In genomic region chr14:75849236-75849635, GRCm38 (mm10) we compare ENCODE assay signal across 32 mouse cellular contexts. TPM values are rescaled to one million over a fixed set of nuclear protein-coding genes. Genes with fewer than 3 reads are reported as not detected.
A peak's percentile ranks its signal among the peaks of the same experiment; 100 is the strongest.
DNase-seq lines count a peak whose midpoint lies in the region; ATAC-seq and TF ChIP-seq lines count a peak whose summit lies in the region.
"Had no signal": no experiment of that assay in that cellular context is flagged by ENCODE, and none has a peak within 500 bp of the region (broad histone marks: within the 10 kb centered on the region; RNA-seq: fewer than 3 reads in every experiment).

No protein-coding gene starts in this region.

- no peaks in the 10 kb centered on the region for H3K27me3 ChIP-seq in midbrain, embryonic 11.5 days (ENCODE audit: control insufficient read depth, insufficient read depth, low read length)
- H3K27me3 ChIP-seq in midbrain, embryonic 13.5 days, result no peaks in the 10 kb centered on the region
- H3K27me3 ChIP-seq in MEL (ENCODE audit: control insufficient read depth in 1 of 2, insufficient read depth in 2 of 2, low read length in 2 of 2), result no peaks in the 10 kb centered on the region
- H3K27me3 ChIP-seq: embryonic facial prominence, embryonic 12.5 days; hindbrain, embryonic 13.5 days; kidney, embryonic 15.5 days; megakaryocyte, embryonic 14.5 days; neural tube, embryonic 12.5 days had no signal

- H3K9ac ChIP-seq in midbrain, embryonic 11.5 days (ENCODE audit: low read length), result no peak overlapping the region
- no peak overlapping the region for H3K9ac ChIP-seq in midbrain, embryonic 13.5 days (replicated peaks)
- H3K9ac ChIP-seq in MEL (ENCODE audit: control insufficient read depth, low read depth, low read length, poor library complexity, severe bottlenecking), result no peak overlapping the region
- H3K9ac ChIP-seq: embryonic facial prominence, embryonic 12.5 days; forebrain, postnatal 0 days; hindbrain, embryonic 13.5 days; kidney, embryonic 15.5 days; neural tube, embryonic 12.5 days had no signal

- no peak overlapping the region for H3K4me2 ChIP-seq in midbrain, embryonic 11.5 days
- H3K4me2 ChIP-seq in midbrain, embryonic 13.5 days (replicated peaks), result no peak overlapping the region
- H3K4me2 ChIP-seq: embryonic facial prominence, embryonic 12.5 days; heart, embryonic 11.5 days; hindbrain, embryonic 13.5 days; neural tube, embryonic 12.5 days had no signal

- H3K36me3 ChIP-seq in midbrain, embryonic 11.5 days (ENCODE audit: control insufficient read depth, insufficient read depth, low read length), result peaks cover 34% of the 10 kb centered on the region
- peaks cover 61% of the 10 kb centered on the region for H3K36me3 ChIP-seq in midbrain, embryonic 13.5 days
- H3K36me3 ChIP-seq in MEL (ENCODE audit: control insufficient read depth in 1 of 2, insufficient read depth in 2 of 2, low read length in 2 of 2), result peaks cover 12 to 16% of the 10 kb centered on the region in 2 experiments

- no peak overlapping the region for H3K4me3 ChIP-seq in midbrain, embryonic 11.5 days (ENCODE audit: low read depth, low read length)
- no peak overlapping the region for H3K4me3 ChIP-seq in midbrain, embryonic 13.5 days (replicated peaks)
- no peak overlapping the region for H3K4me3 ChIP-seq in MEL (ENCODE audit: control insufficient read depth in 1 of 2, insufficient read depth in 1 of 2, low read depth in 2 of 2, low read length in 2 of 2)
- H3K4me3 ChIP-seq: embryonic facial prominence, embryonic 12.5 days; hindbrain, embryonic 13.5 days; kidney, embryonic 15.5 days; layer of hippocampus, adult 2 months; megakaryocyte, embryonic 14.5 days; neural tube, embryonic 12.5 days had no signal

- DNase-seq in midbrain, embryonic 11.5 days (ENCODE audit: low spot score, missing footprints), result peak; percentile 86
- peak; percentile 39 for DNase-seq in MEL (ENCODE audit: low read depth, low spot score)
- peak; percentile 42 for DNase-seq in induced T-regulatory cell, adult 2 months (ENCODE audit: low read depth)
- DNase-seq in cerebellum, postnatal 36 days, result no peak
- DNase-seq in kidney, adult 9 months, result no peak
- no peak for DNase-seq in gastrocnemius, postnatal 4 days (ENCODE audit: low spot score in 2 of 2)
- DNase-seq: adrenal gland, adult 8-10 months; B cell, adult 2 months; cerebellum, adult 2 months; cerebellum, postnatal 14 days; forebrain, postnatal 0 days; gastrocnemius, postnatal 10 days; heart, postnatal 36 days; kidney, adult 11 months; kidney, postnatal 36 days; left cerebral cortex, postnatal 4 days; lung, postnatal 4 days; midbrain, embryonic 14.5 days; right cerebral cortex, adult 18-20 months; spleen, adult 18-20 months; thymus, postnatal 25 days had no signal

- no peak for ATAC-seq in midbrain, embryonic 11.5 days (ENCODE audit: low FRiP score)
- ATAC-seq in midbrain, embryonic 13.5 days, result no peak
- ATAC-seq: forebrain, postnatal 0 days; inflammation-experienced regulatory T-cells, adult 6 months; lung, postnatal 0 days had no signal

- H3K27ac ChIP-seq in midbrain, embryonic 11.5 days (ENCODE audit: low read depth, low read length), result no peak overlapping the region
- H3K27ac ChIP-seq in midbrain, embryonic 13.5 days, result no peak overlapping the region
- no peak overlapping the region for H3K27ac ChIP-seq in MEL (ENCODE audit: control insufficient read depth, low read depth, low read length)
- H3K27ac ChIP-seq: embryonic facial prominence, embryonic 12.5 days; forebrain, embryonic 10.5 days; hindbrain, embryonic 13.5 days; kidney, embryonic 15.5 days; neural tube, embryonic 12.5 days had no signal

- TF ChIP-seq CTCF in MEL (IDR thresholded peaks at IDR 0.05 in 2 of 3, conservative IDR thresholded peaks at IDR 0.05 in 1 of 3; ENCODE audit: control insufficient read depth in 1 of 3, insufficient read depth in 1 of 3, low read depth in 2 of 3, low read length in 3 of 3, poor library complexity in 1 of 3, severe bottlenecking in 1 of 3), result no peak

- no peak for TF ChIP-seq EP300 in MEL (IDR thresholded peaks at IDR 0.05; ENCODE audit: low read depth in 1 of 2, low read length in 2 of 2)

- peak in 1 of 2 experiments; percentile 45; a peak in 2 of 4 replicates for TF ChIP-seq POLR2A in MEL (IDR thresholded peaks at IDR 0.05; ENCODE audit: control insufficient read depth in 1 of 2, insufficient read depth in 1 of 2, low read depth in 1 of 2, low read length in 2 of 2, poor library complexity in 1 of 2)

- H3K4me1 ChIP-seq in midbrain, embryonic 11.5 days (ENCODE audit: control insufficient read depth, insufficient read depth, low read length), result peaks cover 18% of the 10 kb centered on the region
- H3K4me1 ChIP-seq in midbrain, embryonic 13.5 days (replicated peaks), result peaks cover 42% of the 10 kb centered on the region
- H3K4me1 ChIP-seq in MEL (ENCODE audit: control insufficient read depth in 1 of 2, insufficient read depth in 2 of 2, low read length in 2 of 2), result peaks cover 0 to 8% of the 10 kb centered on the region in 2 experiments; a peak in 1 of 4 replicates

- 71% methylated on average over 5 of the region's 5 CpGs for WGBS in midbrain, embryonic 11.5 days
- 79% methylated on average over 5 of the region's 5 CpGs for WGBS in midbrain, embryonic 13.5 days

- no peak for TF ChIP-seq RAD21 in MEL (IDR thresholded peaks at IDR 0.05; ENCODE audit: low read depth, low read length)

- peaks cover 20% of the 10 kb centered on the region for H3K79me2 ChIP-seq in MEL (ENCODE audit: control insufficient read depth, insufficient read depth, low read length, poor library complexity)

- H3K9me3 ChIP-seq in midbrain, embryonic 11.5 days (ENCODE audit: control insufficient read depth, low read length), result no peaks in the 10 kb centered on the region
- H3K9me3 ChIP-seq in midbrain, embryonic 13.5 days, result no peaks in the 10 kb centered on the region
- H3K9me3 ChIP-seq in MEL (replicated peaks; ENCODE audit: insufficient read depth, low read length), result no peaks in the 10 kb centered on the region
- H3K9me3 ChIP-seq: embryonic facial prominence, embryonic 12.5 days; forebrain, embryonic 10.5 days; hindbrain, embryonic 13.5 days; kidney, embryonic 15.5 days; megakaryocyte, embryonic 14.5 days had no signal

TF ChIP-seq in MEL, 35 proteins besides CTCF, POLR2A, EP300 and RAD21:
- peak; percentile 47; the same call in 1 of the 2 replicates for TF ChIP-seq ZNF384 (IDR thresholded peaks at IDR 0.05; ENCODE audit: low read depth, low read length)
- TF ChIP-seq SMC3 (IDR thresholded peaks at IDR 0.05; ENCODE audit: low read depth, low read length), result 0 out of 2 replicates have a peak, but pooled peaks have one; percentile 3
- TF ChIP-seq HCFC1 (IDR thresholded peaks at IDR 0.05; ENCODE audit: low read depth, low read length), result no peak
- TF ChIP-seq MEF2A (IDR thresholded peaks at IDR 0.05; ENCODE audit: extremely low read depth, insufficient replicate concordance, low read depth, low read length, poor library complexity, severe bottlenecking), result no peak
- TF ChIP-seq MAX (IDR thresholded peaks at IDR 0.05; ENCODE audit: low read length), result no peak
- peak; percentile 36; the same call in 1 of the 2 replicates for TF ChIP-seq POLR2AphosphoS2 (IDR thresholded peaks at IDR 0.05; ENCODE audit: low read length)

RNA-seq across cellular contexts. Expression of gene Tpt1, which starts 4.3 kb away (rescaled TPM):
- 1,099 and 1,119 TPM in 2 replicates for polyA plus RNA-seq in midbrain, embryonic 11.5 days (2014; fragmentation: Nextera tagmentation; extraction: Ambion mirVana)
- polyA plus RNA-seq in midbrain, embryonic 13.5 days (2015; fragmentation: Nextera tagmentation; extraction: Ambion mirVana), result 876 and 886 TPM in 2 replicates
- 652 and 695 TPM in 2 replicates for total RNA-seq in MEL (2012; rRNA removed)
- 1,000 to 10,000 TPM in 1 of 2 experiments, 100 to 1,000 TPM in 1; 817 to 1,342 TPM for polyA plus RNA-seq in MEL (2012; ENCODE audit: insufficient read depth in 1 of 2, insufficient read length in 2 of 2, low read depth in 1 of 2, low replicate concordance in 2 of 2, missing spikeins in 1 of 2)
- 1,000 to 10,000 TPM; 3,882 to 3,909 TPM for total RNA-seq in gastrocnemius, postnatal 4 days (2021)

Comparison
In these comparisons a context has a peak if more than half of its experiments do, and no peak if none do; other contexts are left out.
1. DNase-seq: peak in midbrain, embryonic 11.5 days (single experiment), MEL (single experiment) and induced T-regulatory cell, adult 2 months (single experiment); none in cerebellum, postnatal 36 days (0 of 2), kidney, adult 9 months (single experiment) and gastrocnemius, postnatal 4 days (0 of 2).